Comparison of ENCODE assay signal across 19 mouse cellular contexts in genomic region chr17:46558151-46558550, GRCm38 (mm10).
"Had no signal": no experiment of that assay in that cellular context is flagged by ENCODE, and none has a peak within 500 bp of the region (broad histone marks: within the 10 kb centered on the region; RNA-seq: fewer than 3 reads in every experiment).

No protein-coding gene starts in this region.

- H3K27me3 ChIP-seq: limb, embryonic 12.5 days; limb, embryonic 15.5 days; midbrain, embryonic 12.5 days; midbrain, embryonic 15.5 days; neural tube, embryonic 12.5 days; neural tube, embryonic 15.5 days; stomach, embryonic 15.5 days had no signal

- ATAC-seq: liver, postnatal 0 days; midbrain, embryonic 15.5 days had no signal

- H3K4me2 ChIP-seq: limb, embryonic 12.5 days; limb, embryonic 15.5 days; liver, embryonic 11.5 days; midbrain, embryonic 12.5 days; midbrain, embryonic 15.5 days; neural tube, embryonic 15.5 days; stomach, embryonic 15.5 days had no signal

- H3K9ac ChIP-seq: limb, embryonic 12.5 days; limb, embryonic 15.5 days; liver, embryonic 14.5 days; liver, postnatal 0 days; midbrain, embryonic 12.5 days; midbrain, embryonic 15.5 days; neural tube, embryonic 12.5 days; neural tube, embryonic 15.5 days; stomach, embryonic 15.5 days had no signal

- H3K27ac ChIP-seq: liver, embryonic 14.5 days; midbrain, embryonic 12.5 days; midbrain, embryonic 15.5 days; neural tube, embryonic 12.5 days; neural tube, embryonic 15.5 days had no signal

- H3K4me3 ChIP-seq: limb, embryonic 12.5 days; limb, embryonic 15.5 days; midbrain, embryonic 12.5 days; midbrain, embryonic 15.5 days; neural tube, embryonic 12.5 days; neural tube, embryonic 15.5 days; stomach, embryonic 15.5 days had no signal

- H3K9me3 ChIP-seq: limb, embryonic 12.5 days; limb, embryonic 15.5 days; midbrain, embryonic 12.5 days; midbrain, embryonic 15.5 days; neural tube, embryonic 12.5 days; neural tube, embryonic 15.5 days; stomach, embryonic 15.5 days had no signal

- H3K36me3 ChIP-seq: midbrain, embryonic 12.5 days; midbrain, embryonic 15.5 days; neural tube, embryonic 12.5 days; stomach, embryonic 15.5 days had no signal

- DNase-seq: kidney, adult 2 months; kidney, postnatal 25 days; layer of hippocampus, postnatal 36 days; left cerebral cortex, postnatal 4 days; liver, postnatal 0 days; right cerebral cortex, adult 18-20 months; right cerebral cortex, postnatal 14 days; right cerebral cortex, postnatal 4 days; spleen, adult 18-20 months; thymus, postnatal 25 days had no signal
